Mouse (Mus musculus): ENCODE results near the gene Arhgef39.

DNA sequence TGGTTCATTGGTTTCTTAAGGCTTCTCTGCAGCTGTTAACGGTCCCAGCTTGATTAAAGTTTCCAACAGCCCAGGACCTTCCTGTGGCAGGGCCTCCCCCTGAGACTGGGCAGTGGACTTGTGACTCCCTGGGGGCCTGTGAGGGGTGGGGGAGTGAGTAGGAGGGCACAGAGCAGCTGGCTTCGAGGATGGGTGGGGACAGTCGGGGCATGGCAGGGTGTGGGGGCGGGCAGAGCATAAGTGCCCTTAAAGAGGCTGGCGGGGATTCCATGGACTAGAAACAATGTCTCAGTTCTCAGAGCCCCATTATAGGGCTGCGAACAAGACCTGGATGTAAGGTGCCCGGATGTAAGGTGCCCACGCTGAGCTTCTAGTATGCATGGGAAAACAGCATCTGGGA lies 42.4 kb downstream of the Arhgef39 start:
- TF ChIP-seq CTCF (conservative IDR thresholded peaks at IDR 0.05; ENCODE audit: low read length) (no peak), POU5F1 (IDR thresholded peaks at IDR 0.05; ENCODE audit: borderline replicate concordance, low read length) (no peak), NANOG (IDR thresholded peaks at IDR 0.05; ENCODE audit: borderline replicate concordance, low read length) (no peak)
